Mouse (Mus musculus): ENCODE results near the gene Kdm6b. TPM values are rescaled to one million over a fixed set of nuclear protein-coding genes. Genes with fewer than 3 reads are reported as not detected.

Kdm6b gene
- total and polyA plus RNA-seq, 3 experiments = 0.66 to 7.2 (median 5.7) TPM

GRCm38 (mm10) chr11:69447299-69447698 is 33.8 kb upstream of the Kdm6b start:
- no peak overlapping the region for H3K27ac ChIP-seq (ENCODE audit: insufficient read depth, low read depth)
- dilution Hi-C loops (cut with MboI; ENCODE audit: extremely low pct_ligation_motif_present, extremely low pct_unique_long_range_greater_than_20kb, low sequenced_read_pairs) = no loop called here
- peaks cover 74% of the 10 kb centered on the region for H3K27me3 ChIP-seq (replicated peaks)
- no peaks in the 10 kb centered on the region for H3K36me3 ChIP-seq (replicated peaks in 1 of 2; ENCODE audit: control insufficient read depth in 1 of 2, insufficient read depth in 1 of 2, low read length in 1 of 2)
- peak; percentile 31 for DNase-seq (ENCODE audit: extremely low read depth)
- TF ChIP-seq ELF1 (IDR thresholded peaks at IDR 0.05; ENCODE audit: low read depth, low read length) = no peak
- no peak for TF ChIP-seq NELFE (IDR thresholded peaks at IDR 0.05; ENCODE audit: low read depth, low read length)
- TF ChIP-seq MAFK (IDR thresholded peaks at IDR 0.05; ENCODE audit: insufficient replicate concordance, low read length) = no peak
- TF ChIP-seq KAT2A (IDR thresholded peaks at IDR 0.05; ENCODE audit: insufficient replicate concordance, low read length) = no peak
- no peak for TF ChIP-seq SMC3 (IDR thresholded peaks at IDR 0.05; ENCODE audit: low read depth, low read length)
- 0 out of 2 replicates have a peak, but pooled peaks have one; percentile 25 for TF ChIP-seq MYC (IDR thresholded peaks at IDR 0.05; ENCODE audit: low read depth, low read length)
- no peak for TF ChIP-seq GABPA (IDR thresholded peaks at IDR 0.05; ENCODE audit: insufficient replicate concordance, low read depth, low read length)
- TF ChIP-seq CHD1 (IDR thresholded peaks at IDR 0.05; ENCODE audit: low read depth, low read length) = no peak
- 0 out of 2 replicates have a peak, but pooled peaks have one; percentile 12 for TF ChIP-seq ETS1 (conservative IDR thresholded peaks at IDR 0.05; ENCODE audit: low read depth, low read length)
- no peak for TF ChIP-seq CHD2 (IDR thresholded peaks at IDR 0.05; ENCODE audit: low read length)
- TF ChIP-seq ZC3H11A (IDR thresholded peaks at IDR 0.05; ENCODE audit: low read depth, low read length) = no peak
- no peak for TF ChIP-seq ZKSCAN1 (IDR thresholded peaks at IDR 0.05; ENCODE audit: borderline replicate concordance, low read depth, low read length)
- no peak for TF ChIP-seq USF2 (conservative IDR thresholded peaks at IDR 0.05; ENCODE audit: low read depth, low read length)
- no peak for TF ChIP-seq SIN3A (IDR thresholded peaks at IDR 0.05; ENCODE audit: low read length)
- TF ChIP-seq MAZ (IDR thresholded peaks at IDR 0.05; ENCODE audit: low read depth, low read length) = 0 out of 2 replicates have a peak, but pooled peaks have one; percentile 35
- no peak for TF ChIP-seq ZMIZ1 (IDR thresholded peaks at IDR 0.05; ENCODE audit: low read depth, low read length)
- no peak for TF ChIP-seq MEF2A (IDR thresholded peaks at IDR 0.05; ENCODE audit: borderline replicate concordance, low read depth, low read length)
- TF ChIP-seq POLR2A (IDR thresholded peaks at IDR 0.05; ENCODE audit: low read depth, low read length) = no peak
- TF ChIP-seq PAX5 (IDR thresholded peaks at IDR 0.05; ENCODE audit: low read length) = no peak
- TF ChIP-seq NRF1 (IDR thresholded peaks at IDR 0.05; ENCODE audit: low read depth, low read length) = no peak
- peak; percentile 38; the same call in 1 of the 2 replicates for TF ChIP-seq JUND (conservative IDR thresholded peaks at IDR 0.05; ENCODE audit: low read depth, low read length)
- TF ChIP-seq TCF12 (IDR thresholded peaks at IDR 0.05; ENCODE audit: low read depth, low read length) = 0 out of 2 replicates have a peak, but pooled peaks have one; percentile 12
- peak; percentile 57 for TF ChIP-seq EP300 (IDR thresholded peaks at IDR 0.05; ENCODE audit: low read length)
- TF ChIP-seq E2F4 (IDR thresholded peaks at IDR 0.05; ENCODE audit: insufficient replicate concordance, low read depth, low read length) = no peak
- peak; percentile 71 for TF ChIP-seq IRF4 (IDR thresholded peaks at IDR 0.05; ENCODE audit: low read depth, low read length)
- 0 out of 2 replicates have a peak, but pooled peaks have one; percentile 26 for TF ChIP-seq BHLHE40 (IDR thresholded peaks at IDR 0.05; ENCODE audit: low read depth, low read length)
- TF ChIP-seq UBTF (IDR thresholded peaks at IDR 0.05; ENCODE audit: low read depth, low read length) = no peak
- TF ChIP-seq POLR2AphosphoS2 (IDR thresholded peaks at IDR 0.05; ENCODE audit: low read depth, low read length) = no peak
- TF ChIP-seq TBP (conservative IDR thresholded peaks at IDR 0.05; ENCODE audit: low read depth, low read length) = no peak
- TF ChIP-seq JUN (IDR thresholded peaks at IDR 0.05; ENCODE audit: insufficient read depth, low read depth, low read length) = peak; percentile 24; the same call in 1 of the 2 replicates
- 0 out of 2 replicates have a peak, but pooled peaks have one; percentile 17 for TF ChIP-seq MXI1 (IDR thresholded peaks at IDR 0.05; ENCODE audit: low read depth, low read length)
- 0 out of 2 replicates have a peak, but pooled peaks have one; percentile 29 for TF ChIP-seq MAX (IDR thresholded peaks at IDR 0.05; ENCODE audit: low read length)
- in situ Hi-C loops (cut with MboI; ENCODE audit: low pct_ligation_motif_present, low pct_unique_long_range_greater_than_20kb, low sequenced_read_pairs) = no loop called here
- H3K4me2 ChIP-seq (ENCODE audit: insufficient read depth, low read depth, poor library complexity, severe bottlenecking) = no peak overlapping the region
- peaks cover 2% of the 10 kb centered on the region for H3K9me3 ChIP-seq (replicated peaks; ENCODE audit: low read length)
- H3K9ac ChIP-seq (ENCODE audit: insufficient read depth, low read depth) = no peak overlapping the region
- no peaks in the 10 kb centered on the region for H3K79me2 ChIP-seq (replicated peaks; ENCODE audit: control insufficient read depth, extremely low read depth, insufficient read depth, poor library complexity, severe bottlenecking)
- H3K4me1 ChIP-seq (ENCODE audit: control insufficient read depth in 1 of 2, insufficient read depth in 2 of 2) = peaks cover 6 to 8% of the 10 kb centered on the region in 2 experiments
- H3K4me3 ChIP-seq (replicated peaks in 1 of 3; ENCODE audit: low read depth in 2 of 3, low read length in 2 of 3, poor library complexity in 1 of 3) = no peak overlapping the region
